Mouse (Mus musculus): ENCODE measurements around the gene Chml.

Gene Chml

GRCm38 (mm10) chr1:175648615-175649014 is 44.1 kb downstream of the Chml start:
- DNase-seq (ENCODE audit: low spot score), result no peak

GRCm38 (mm10) chr1:175646952-175647351 is 45.7 kb downstream of the Chml start:
- no peak for DNase-seq (ENCODE audit: low spot score)

- no peak for DNase-seq (ENCODE audit: low spot score)
These were observed 49.0 kb downstream of the Chml start for GRCm38 (mm10) chr1:175643496-175644265.

GRCm38 (mm10) chr1:175640435-175641150 is 52.1 kb downstream of the Chml start:
- no peak for DNase-seq (ENCODE audit: low spot score)

- no peak for DNase-seq (ENCODE audit: low spot score)
These were observed 53.6 kb downstream of the Chml start for GRCm38 (mm10) chr1:175639072-175639471.

- no peak for DNase-seq (ENCODE audit: low spot score)
These were observed 55.0 kb downstream of the Chml start for GRCm38 (mm10) chr1:175637677-175638076.

GRCm38 (mm10) chr1:175632470-175632869 is 60.2 kb downstream of the Chml start:
- no peak for DNase-seq (ENCODE audit: low spot score)
